Mouse (Mus musculus) liver, embryonic 11.5 days (tissue): ENCODE data around the gene Btf3l4. TPM values are rescaled to one million over a fixed set of nuclear protein-coding genes. Genes with fewer than 3 reads are reported as not detected.
A peak's percentile ranks its signal among the peaks of the same experiment; 100 is the strongest.

Experiments used
- ATAC-seq: fragments of 200-750 bp; cut with Nextera tagmentation; replicated peaks from 2 replicates; pipeline ENCODE4 v1.8.0; 2017; ENCODE audit warnings: moderate number of reproducible peaks, mild to moderate bottlenecking, moderate TSS enrichment, moderate library complexity; ENCODE audit not compliant: low FRiP score
- DNase-seq: peaks from one replicate; pipeline ENCODE4 v3.0.0-alpha.2; 2017; ENCODE audit warnings: low spot score
- H3K27ac ChIP-seq: fragments of 300-500 bp; sonication (generic); 2 replicates; pipeline ENCODE4 v1.5.1; 2014; ENCODE audit warnings: mild to moderate bottlenecking, low read depth, low read length, control low read depth
- H3K27me3 ChIP-seq: fragments of 300-500 bp; sonication (generic); replicated peaks from 2 replicates; pipeline ENCODE4 v1.6.1; 2014; ENCODE audit warnings: low read length, mixed read lengths; ENCODE audit not compliant: control insufficient read depth, insufficient read depth
- H3K36me3 ChIP-seq: fragments of 300-500 bp; sonication (generic); 2 replicates; pipeline ENCODE4 v1.6.1; 2014; ENCODE audit warnings: mild to moderate bottlenecking, low read length, moderate library complexity, mixed read lengths; ENCODE audit not compliant: control insufficient read depth, insufficient read depth
- H3K4me1 ChIP-seq: fragments of 300-500 bp; sonication (generic); replicated peaks from 2 replicates; pipeline ENCODE4 v1.6.1; 2014; ENCODE audit warnings: low read length, mixed read lengths; ENCODE audit not compliant: control insufficient read depth, insufficient read depth
- H3K4me2 ChIP-seq: fragments of 300-500 bp; sonication (generic); 2 replicates; pipeline ENCODE4 v1.6.1; 2014; ENCODE audit warnings: mild to moderate bottlenecking, control low read depth, moderate library complexity
- H3K4me3 ChIP-seq: fragments of 300-500 bp; sonication (generic); 2 replicates; pipeline ENCODE4 v1.5.1; 2014; ENCODE audit warnings: low read depth, low read length, control low read depth
- H3K9ac ChIP-seq: fragments of 300-500 bp; sonication (generic); 2 replicates; pipeline ENCODE4 v1.6.1; 2014; ENCODE audit warnings: low read depth, low read length, control low read depth
- H3K9me3 ChIP-seq: fragments of 300-500 bp; sonication (generic); 2 replicates; pipeline ENCODE4 v1.6.1; 2016; ENCODE audit warnings: low read length, inconsistent platforms, mixed read lengths; ENCODE audit not compliant: control insufficient read depth
- WGBS: fragments of 180-500 bp; shearing (Covaris S2); extraction: QIAGEN DNeasy Blood & Tissue Kit; methylation state at CpG from one replicate; pipeline ENCODE4 v1.1.7; 2014; 5-methylcytosine and 5-hydroxymethylcytosine counted together
- polyA plus RNA-seq: library from polyadenylated mRNA; unstranded; fragments of >200 nt; fragmentation: Nextera tagmentation; extraction: Ambion mirVana; gene quantifications from 2 replicates; pipeline ENCODE4 v1.2.1, GENCODE M21; 2014

Btf3l4 gene
- polyA plus RNA-seq, 1 experiment from 2014 or later: 125 TPM

DNA sequence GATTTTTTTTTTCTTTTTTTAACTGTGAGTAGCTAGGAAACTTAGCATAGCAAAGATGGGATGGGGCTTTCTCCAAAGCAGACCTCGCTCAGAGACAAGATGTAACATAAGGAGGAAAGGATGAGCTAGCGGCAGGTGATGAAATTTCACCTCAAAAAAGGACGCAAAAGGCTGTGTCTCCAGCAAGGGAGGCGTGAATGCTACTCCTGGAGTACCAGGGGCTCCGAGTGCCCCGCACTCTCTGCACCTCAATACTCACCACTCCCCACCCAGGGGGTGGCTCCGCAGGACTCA is 53.7 kb downstream of the Btf3l4 start:
- no peaks in the 10 kb centered on the region for H3K9me3 ChIP-seq
- peak overlapping the region; percentile 63 for H3K9ac ChIP-seq
- ATAC-seq (no peak), DNase-seq (no peak)
- H3K4me1 ChIP-seq: no peaks in the 10 kb centered on the region
- H3K27me3 ChIP-seq: peaks cover 4% of the 10 kb centered on the region
- peak overlapping the region; percentile 60 for H3K4me3 ChIP-seq
- H3K4me2 ChIP-seq: peak overlapping the region; percentile 98
- WGBS: 1% methylated on average over 7 of the region's 7 CpGs
- no peaks in the 10 kb centered on the region for H3K36me3 ChIP-seq
- H3K27ac ChIP-seq: peak overlapping the region; percentile 79; the same call in 1 of the 2 replicates

DNA sequence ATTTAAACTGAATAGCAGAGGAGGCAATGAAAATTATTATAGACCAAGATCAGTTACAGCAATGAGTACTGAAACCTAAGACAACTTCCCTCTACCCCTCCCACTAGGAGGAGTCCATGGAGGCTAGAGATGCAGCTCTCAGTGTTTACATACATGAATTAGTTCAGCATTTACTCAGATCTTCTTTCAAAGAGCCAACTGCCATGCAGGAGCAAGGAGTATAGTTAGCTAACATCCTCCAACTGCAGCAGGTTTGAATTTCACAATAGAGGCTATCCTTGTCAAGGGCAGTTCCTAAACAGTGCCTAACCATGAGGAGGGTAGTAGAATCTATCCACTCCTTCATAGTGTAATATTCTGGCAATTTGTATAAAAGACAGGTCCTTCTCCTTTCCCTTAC is 64.9 kb downstream of the Btf3l4 start:
- H3K4me2 ChIP-seq: no peak overlapping the region
- no peak overlapping the region for H3K27ac ChIP-seq
- H3K9me3 ChIP-seq: no peaks in the 10 kb centered on the region
- ATAC-seq: no peak
- H3K9ac ChIP-seq: no peak overlapping the region
- no peak overlapping the region for H3K4me3 ChIP-seq
- no peaks in the 10 kb centered on the region for H3K36me3 ChIP-seq
- no peaks in the 10 kb centered on the region for H3K4me1 ChIP-seq
- no peak for DNase-seq
- no peaks in the 10 kb centered on the region for H3K27me3 ChIP-seq

Other genes with a start within 250 kb of the Btf3l4 start
- 24.7 and 27.8 TPM in 2 replicates for gene Cc2d1b, start 213.7 kb downstream of the Btf3l4 start, polyA plus RNA-seq
- gene 3110021N24Rik, start 114.0 kb downstream of the Btf3l4 start, polyA plus RNA-seq: 0.35 and 0.47 TPM in 2 replicates
- gene Zfyve9, start 52.8 kb downstream of the Btf3l4 start, polyA plus RNA-seq: 1.2 and 1.9 TPM in 2 replicates
- gene Txndc12, start 987 bp upstream of the Btf3l4 start, polyA plus RNA-seq: 61.9 and 63.8 TPM in 2 replicates
- gene Kti12, start 14.2 kb upstream of the Btf3l4 start, polyA plus RNA-seq: 94.2 and 101 TPM in 2 replicates
- 0.51 and 0.92 TPM in 2 replicates for gene A730015C16Rik, start 15.0 kb upstream of the Btf3l4 start, polyA plus RNA-seq
- 7.3 and 9.7 TPM in 2 replicates for gene Rab3b, start 45.4 kb upstream of the Btf3l4 start, polyA plus RNA-seq
- gene Nrd1, start 167.0 kb upstream of the Btf3l4 start, polyA plus RNA-seq: 41.3 and 45.0 TPM in 2 replicates